Mouse (Mus musculus) heart, embryonic 14.5 days (tissue): ENCODE results near the gene Pik3r6. TPM values are rescaled to one million over a fixed set of nuclear protein-coding genes. Genes with fewer than 3 reads are reported as not detected.
A peak's percentile ranks its signal among the peaks of the same experiment; 100 is the strongest.

Experiments used
- ATAC-seq: fragments of 200-750 bp; cut with Nextera tagmentation; 2 replicates; pipeline ENCODE4 v1.8.0; 2017; ENCODE audit warnings: low read depth, moderate TSS enrichment; ENCODE audit not compliant: insufficient number of reproducible peaks, insufficient read depth, low FRiP score
- H3K27ac ChIP-seq, 2 experiments: fragments of 200-500 bp in 1 of 2; fragments of 300-500 bp in 1 of 2; sonication (generic) in 1 of 2; replicated peaks in 1 of 2; 2 replicates each; pipeline ENCODE4 v1.5.1; 2012 to 2014; ENCODE audit warnings: low read depth in 2 of 2, low read length in 2 of 2, control low read depth in 1 of 2, mild to moderate bottlenecking in 1 of 2, mixed read lengths in 1 of 2; ENCODE audit not compliant: control insufficient read depth in 1 of 2, insufficient read depth in 1 of 2
- H3K27me3 ChIP-seq: fragments of 300-500 bp; sonication (generic); 2 replicates; pipeline ENCODE4 v1.6.1; 2014; ENCODE audit warnings: mild to moderate bottlenecking, low read length, control low read depth; ENCODE audit not compliant: control insufficient read depth, insufficient read depth
- H3K36me3 ChIP-seq: fragments of 300-500 bp; sonication (generic); 2 replicates; pipeline ENCODE4 v1.6.1; 2014; ENCODE audit warnings: mild to moderate bottlenecking, control low read depth, low read length, mixed read lengths; ENCODE audit not compliant: control insufficient read depth, insufficient read depth
- H3K4me1 ChIP-seq, 2 experiments: fragments of 200-500 bp in 1 of 2; fragments of 300-500 bp in 1 of 2; sonication (generic) in 1 of 2; 2 replicates each; pipeline ENCODE4 v1.6.1; 2012 to 2014; ENCODE audit warnings: low read length in 2 of 2, control low read depth in 1 of 2, mixed read lengths in 1 of 2; ENCODE audit not compliant: control insufficient read depth in 2 of 2, insufficient read depth in 2 of 2
- H3K4me2 ChIP-seq: fragments of 300-500 bp; sonication (generic); 2 replicates; pipeline ENCODE4 v1.6.1; 2014; ENCODE audit warnings: mild to moderate bottlenecking, low read length
- H3K4me3 ChIP-seq, 2 experiments: fragments of 200-500 bp in 1 of 2; fragments of 300-500 bp in 1 of 2; sonication (generic) in 1 of 2; 2 replicates each; pipeline ENCODE4 v1.5.1; 2012 to 2014; ENCODE audit warnings: low read length in 2 of 2, mild to moderate bottlenecking in 2 of 2, control low read depth in 1 of 2, low read depth in 1 of 2, moderate library complexity in 1 of 2; ENCODE audit not compliant: control insufficient read depth in 1 of 2, insufficient read depth in 1 of 2
- H3K9ac ChIP-seq: fragments of 300-500 bp; sonication (generic); 2 replicates; pipeline ENCODE4 v1.6.1; 2014; ENCODE audit warnings: mild to moderate bottlenecking, low read length
- H3K9me3 ChIP-seq: fragments of 300-500 bp; sonication (generic); 2 replicates; pipeline ENCODE4 v1.6.1; 2016; ENCODE audit warnings: low read length, control low read depth; ENCODE audit not compliant: control insufficient read depth
- WGBS: fragments of 180-500 bp; shearing (Covaris S2); extraction: QIAGEN DNeasy Blood & Tissue Kit; methylation state at CpG from one replicate; pipeline ENCODE4 v1.1.7; 2014; 5-methylcytosine and 5-hydroxymethylcytosine counted together
- polyA plus RNA-seq: library from polyadenylated mRNA; unstranded; fragments of >200 nt; fragmentation: Nextera tagmentation; extraction: Ambion mirVana; gene quantifications from 2 replicates; pipeline ENCODE4 v1.2.1, GENCODE M21; 2014

Pik3r6 gene
- polyA plus RNA-seq, 1 experiment from 2014 or later: 2.8 TPM

- Histone ChIP-seq H3K9me3 (0 out of 2 replicates have a peak, but pooled peaks cover 3% of the 10 kb centered on the region), H3K27me3 (no peaks in the 10 kb centered on the region), H3K9ac (no peak overlapping the region), H3K4me1 (peaks cover 0 to 4% of the 10 kb centered on the region in 2 experiments; a peak in 3 of 4 replicates), H3K27ac (no peak overlapping the region), H3K4me2 (no peak overlapping the region), H3K4me3 (no peak overlapping the region), H3K36me3 (no peaks in the 10 kb centered on the region)
- ATAC-seq: no peak
- WGBS: 74% methylated on average over 11 of the region's 11 CpGs
These were observed 59.4 kb downstream of the Pik3r6 start for GRCm38 (mm10) chr11:68561957-68562950.

GRCm38 (mm10) chr11:68564356-68565031, 61.7 kb downstream of the Pik3r6 start:
- 70% methylated on average over 13 of the region's 13 CpGs for WGBS

GRCm38 (mm10) chr11:68565032-68565429, 62.2 kb downstream of the Pik3r6 start:
- no peak for ATAC-seq
- no peaks in the 10 kb centered on the region for H3K9me3 ChIP-seq
- no peaks in the 10 kb centered on the region for H3K36me3 ChIP-seq
- no peak overlapping the region for H3K4me3 ChIP-seq
- H3K4me2 ChIP-seq: no peak overlapping the region
- H3K4me1 ChIP-seq: peaks cover 0 to 4% of the 10 kb centered on the region in 2 experiments; a peak in 3 of 4 replicates
- 75% methylated on average over 3 of the region's 3 CpGs for WGBS
- no peaks in the 10 kb centered on the region for H3K27me3 ChIP-seq
- H3K27ac ChIP-seq: no peak overlapping the region
- no peak overlapping the region for H3K9ac ChIP-seq

More at GRCm38 (mm10) chr11:68564356-68565031, 61.7 kb downstream of the Pik3r6 start:
- no peak for ATAC-seq
- H3K4me2 ChIP-seq: no peak overlapping the region
- H3K27me3 ChIP-seq: no peaks in the 10 kb centered on the region
- no peak overlapping the region for H3K4me3 ChIP-seq
- H3K4me1 ChIP-seq: peaks cover 0 to 4% of the 10 kb centered on the region in 2 experiments; a peak in 3 of 4 replicates
- H3K9me3 ChIP-seq: 0 out of 2 replicates have a peak, but pooled peaks cover under 1% of the 10 kb centered on the region
- H3K9ac ChIP-seq: no peak overlapping the region
- no peak overlapping the region for H3K27ac ChIP-seq
- no peaks in the 10 kb centered on the region for H3K36me3 ChIP-seq

- Histone ChIP-seq H3K9ac (peak overlapping the region; percentile 18; the same call in 1 of the 2 replicates), H3K27me3 (no peaks in the 10 kb centered on the region), H3K27ac (no peak overlapping the region), H3K36me3 (no peaks in the 10 kb centered on the region), H3K4me1 (peaks cover 0 to 4% of the 10 kb centered on the region in 2 experiments; a peak in 3 of 4 replicates), H3K4me3 (peak overlapping the region; percentile 16 to 27), H3K4me2 (peak overlapping the region; percentile 67), H3K9me3 (no peaks in the 10 kb centered on the region)
- 22% methylated on average over 17 of the region's 17 CpGs for WGBS
- no peak for ATAC-seq
These were observed 63.7 kb downstream of the Pik3r6 start for GRCm38 (mm10) chr11:68566447-68567059.

- H3K4me3 ChIP-seq: no peak overlapping the region
- no peaks in the 10 kb centered on the region for H3K27me3 ChIP-seq
- H3K9me3 ChIP-seq: no peaks in the 10 kb centered on the region
- no peak overlapping the region for H3K9ac ChIP-seq
- WGBS: 84% methylated on average over 5 of the region's 5 CpGs
- no peak overlapping the region for H3K27ac ChIP-seq
- no peak overlapping the region for H3K4me2 ChIP-seq
- ATAC-seq: no peak
- H3K36me3 ChIP-seq: no peaks in the 10 kb centered on the region
- H3K4me1 ChIP-seq: peaks cover 0 to 4% of the 10 kb centered on the region in 2 experiments; a peak in 3 of 4 replicates
These were observed 68.0 kb downstream of the Pik3r6 start for GRCm38 (mm10) chr11:68570861-68571260.

GRCm38 (mm10) chr11:68577076-68577475, 74.3 kb downstream of the Pik3r6 start:
- Histone ChIP-seq H3K9ac (no peak overlapping the region), H3K4me2 (no peak overlapping the region), H3K27ac (no peak overlapping the region), H3K9me3 (no peaks in the 10 kb centered on the region), H3K4me1 (peaks cover 0 to 2% of the 10 kb centered on the region in 2 experiments; a peak in 1 of 4 replicates), H3K4me3 (no peak overlapping the region), H3K36me3 (no peaks in the 10 kb centered on the region), H3K27me3 (no peaks in the 10 kb centered on the region)
- WGBS: 82% methylated on average over 1 of the region's 1 CpGs
- no peak for ATAC-seq

- 36% methylated on average over 9 of the region's 9 CpGs for WGBS
- H3K27ac ChIP-seq: peak overlapping the region in 1 of 2 experiments; percentile 2; a peak in 1 of 4 replicates
- no peak for ATAC-seq
These were observed 76.7 kb downstream of the Pik3r6 start for GRCm38 (mm10) chr11:68579462-68579881.

More at GRCm38 (mm10) chr11:68579462-68579881, 76.7 kb downstream of the Pik3r6 start:
- H3K4me3 ChIP-seq: no peak overlapping the region
- no peak overlapping the region for H3K9ac ChIP-seq
- no peaks in the 10 kb centered on the region for H3K36me3 ChIP-seq
- no peaks in the 10 kb centered on the region for H3K9me3 ChIP-seq
- no peak overlapping the region for H3K4me2 ChIP-seq
- peaks cover 0 to 2% of the 10 kb centered on the region in 2 experiments; a peak in 1 of 4 replicates for H3K4me1 ChIP-seq
- no peaks in the 10 kb centered on the region for H3K27me3 ChIP-seq
